Mouse (Mus musculus) A20 (cell line): ENCODE measurements at regions not wholly inside any gene's neighbourhood (a gene's known extent, or its start where the extent isn't known, plus 50 kb on each side); places are given as distances from the start of the nearest gene placed in this dataset.

Source experiments
- DNase-seq: peaks from one replicate; pipeline ENCODE4 v3.0.0-alpha.2; 2011; ENCODE audit warnings: low read depth, low spot score

DNA sequence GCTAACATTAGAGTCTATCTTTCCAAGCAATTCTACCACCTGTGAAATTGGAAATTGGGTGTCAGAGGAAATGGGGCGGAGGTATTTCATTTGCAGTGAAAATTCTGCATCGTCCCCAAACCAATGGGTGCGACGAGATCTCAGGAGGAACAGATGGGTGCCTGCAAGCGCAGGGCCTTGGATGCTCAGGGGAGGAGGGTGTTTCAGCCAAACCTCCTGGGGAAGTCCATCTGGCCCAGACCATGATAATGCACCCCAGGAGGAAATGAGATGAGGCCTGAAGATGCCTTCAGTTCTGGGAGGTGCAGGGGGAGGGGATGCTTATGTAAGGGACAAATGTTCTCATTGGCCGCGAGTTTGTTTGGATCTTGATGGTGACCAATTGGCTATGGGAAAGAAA lies 205.9 kb upstream of the Dynlrb2 start:
- DNase-seq: no peak

DNA sequence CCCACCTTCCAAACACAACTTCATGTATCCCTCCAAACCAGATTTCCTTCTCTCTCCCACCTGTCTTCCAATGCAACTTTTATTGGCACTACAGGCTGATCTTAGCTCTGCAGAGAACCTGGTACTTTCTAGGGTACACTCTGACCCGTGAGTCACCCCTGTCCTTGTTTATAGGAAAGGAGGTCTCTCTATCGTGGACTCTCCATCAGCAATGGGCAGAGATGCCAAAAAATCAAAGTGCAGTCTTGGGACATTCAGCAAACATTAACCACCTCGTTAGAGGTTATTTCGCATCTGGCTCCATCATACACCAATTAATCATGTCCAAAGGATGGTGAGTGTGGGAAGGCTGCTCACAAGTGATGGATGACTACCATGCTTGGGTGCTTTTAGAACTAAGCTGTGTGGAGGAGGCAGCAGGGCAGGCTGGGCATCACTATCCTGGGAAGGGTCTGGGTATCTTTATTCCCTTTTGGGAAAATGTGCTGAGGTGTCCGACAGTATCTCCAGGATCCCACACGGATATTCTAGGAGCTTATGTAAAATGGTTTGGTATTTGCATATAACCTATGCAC lies 214.0 kb upstream of the Dynlrb2 start:
- DNase-seq: no peak

GRCm38 (mm10) chr8:116289237-116289636 lies 215.5 kb upstream of the Dynlrb2 start:
- no peak for DNase-seq

DNA sequence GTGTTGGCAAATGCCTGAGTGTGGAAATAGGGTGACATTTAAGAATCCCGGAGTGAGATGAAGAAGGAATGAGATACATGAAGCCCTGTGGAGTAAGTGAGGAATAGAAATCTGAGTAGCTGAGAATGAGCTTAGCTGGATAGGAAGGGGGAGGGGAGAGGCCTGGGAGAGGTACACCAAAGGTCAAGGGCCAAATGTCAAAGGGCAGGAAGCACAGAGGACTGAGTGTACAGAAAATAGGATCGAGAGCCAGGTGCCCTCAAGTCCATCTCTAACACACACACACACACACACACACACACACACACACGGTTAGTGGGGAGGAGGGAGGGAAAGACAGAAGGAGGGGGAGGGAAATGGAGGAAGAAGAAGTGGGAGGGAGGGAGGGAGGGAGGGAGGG lies 220.8 kb upstream of the Dynlrb2 start:
- DNase-seq: no peak

DNA sequence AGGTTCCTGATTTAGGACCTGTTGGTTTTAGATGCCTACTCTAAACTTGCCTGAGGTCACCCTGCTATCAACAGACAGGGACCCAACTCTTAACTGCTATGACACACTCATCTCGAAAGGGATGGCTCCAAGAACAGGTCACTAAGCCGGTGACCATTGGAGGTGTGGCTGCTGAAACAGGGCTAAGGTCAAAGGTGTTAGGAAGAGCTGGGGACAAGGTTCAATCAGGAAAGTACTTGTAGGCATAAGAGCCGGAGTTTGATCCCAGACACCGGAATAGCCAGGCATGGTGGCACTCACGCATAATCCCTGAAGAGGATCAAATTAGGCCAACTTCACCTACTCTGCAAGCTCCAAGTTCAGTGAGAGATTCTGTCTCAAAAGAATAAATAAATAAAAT lies 222.4 kb upstream of the Dynlrb2 start:
- no peak for DNase-seq

- DNase-seq: no peak
Observed at GRCm38 (mm10) chr8:116275014-116275413, 229.8 kb upstream of the Dynlrb2 start.

- DNase-seq: no peak
Observed at GRCm38 (mm10) chr8:116271238-116271637, 233.5 kb upstream of the Dynlrb2 start.

GRCm38 (mm10) chr8:116269393-116269792 lies 235.4 kb upstream of the Dynlrb2 start:
- no peak for DNase-seq

GRCm38 (mm10) chr8:116268685-116269084 lies 236.1 kb upstream of the Dynlrb2 start:
- no peak for DNase-seq

DNA sequence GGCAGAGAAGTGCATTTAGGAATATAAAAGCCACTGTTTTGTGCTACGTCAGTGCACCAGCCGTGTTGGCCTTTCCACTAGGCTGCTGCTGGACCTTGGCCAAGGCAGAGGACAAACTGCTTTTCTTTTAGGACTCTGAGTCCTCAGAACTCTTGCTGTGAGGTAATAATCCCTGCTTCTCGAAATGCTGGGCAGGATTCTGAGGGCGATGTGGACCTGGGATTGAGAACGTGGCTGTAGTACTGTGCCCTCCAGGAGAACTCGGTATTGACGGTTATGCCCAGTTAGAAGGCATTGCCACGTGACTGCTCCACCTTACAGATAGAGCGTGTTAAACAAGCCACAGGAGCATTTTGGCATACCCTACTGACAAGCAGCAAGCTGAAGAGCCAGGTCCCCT lies 236.6 kb upstream of the Dynlrb2 start:
- DNase-seq: no peak

- no peak for DNase-seq
Observed at GRCm38 (mm10) chr8:116267021-116267420, 237.8 kb upstream of the Dynlrb2 start.

GRCm38 (mm10) chr8:116265591-116265990 lies 239.2 kb upstream of the Dynlrb2 start:
- DNase-seq: no peak

GRCm38 (mm10) chr8:116264078-116264477 lies 240.7 kb upstream of the Dynlrb2 start:
- no peak for DNase-seq

- DNase-seq: no peak
Observed at GRCm38 (mm10) chr8:116261286-116261685, 243.5 kb upstream of the Dynlrb2 start.

DNA sequence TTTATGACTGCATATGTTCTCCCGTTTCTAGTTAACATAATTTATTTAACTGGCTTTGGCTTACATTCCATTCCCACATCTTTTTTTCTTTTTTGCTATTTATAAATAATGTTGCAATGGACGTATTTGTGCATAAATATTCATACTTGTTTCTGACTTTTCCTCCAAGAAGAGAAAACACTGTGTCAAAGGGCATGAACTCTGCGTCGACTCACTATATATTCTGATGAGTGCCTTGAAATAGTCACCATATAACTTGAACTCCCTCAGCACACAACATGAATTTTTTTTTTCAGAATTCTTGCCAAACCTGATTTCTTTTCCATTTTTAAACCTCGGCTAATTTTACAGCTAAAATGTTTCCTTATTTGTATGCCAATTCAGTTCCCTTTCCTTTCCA lies 249.4 kb upstream of the Dynlrb2 start:
- no peak for DNase-seq

DNA sequence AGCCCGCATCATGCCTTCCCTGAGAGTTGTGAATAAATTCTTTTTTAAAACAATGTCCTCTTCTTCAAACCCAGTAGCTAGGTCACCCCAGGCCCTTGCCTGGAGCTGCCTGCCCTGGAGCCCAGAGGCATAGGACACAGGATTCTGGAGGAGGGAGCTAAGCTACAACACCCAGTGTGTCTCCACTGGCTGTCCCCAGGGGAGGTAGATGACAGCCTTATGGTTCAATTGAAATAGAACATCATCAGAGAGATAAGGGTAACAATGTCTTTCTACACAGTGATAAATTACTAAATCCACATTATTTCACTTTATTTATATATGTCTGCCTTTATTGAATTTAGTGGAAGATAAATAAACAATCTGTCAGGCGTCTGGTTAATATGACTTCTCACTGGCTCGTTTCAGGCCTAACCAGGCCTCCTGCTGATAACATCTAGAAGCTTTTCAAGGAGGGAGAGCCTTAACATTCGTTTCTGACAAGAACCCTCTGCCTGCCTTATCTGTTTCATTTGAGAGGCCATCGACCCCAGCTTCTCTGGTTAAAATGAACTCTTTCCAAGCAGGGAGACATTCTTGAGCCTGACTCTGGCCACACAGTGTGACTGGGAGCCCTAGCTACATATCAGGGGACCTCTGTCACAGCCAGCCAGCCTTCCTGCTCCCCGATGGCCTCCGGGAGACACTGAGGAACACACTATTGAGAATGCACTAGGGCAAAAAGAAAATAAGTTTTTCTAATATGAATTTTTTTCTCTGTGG lies 252.1 kb upstream of the Dynlrb2 start:
- DNase-seq: no peak

GRCm38 (mm10) chr8:116248398-116248797 lies 256.4 kb upstream of the Dynlrb2 start:
- no peak for DNase-seq

DNA sequence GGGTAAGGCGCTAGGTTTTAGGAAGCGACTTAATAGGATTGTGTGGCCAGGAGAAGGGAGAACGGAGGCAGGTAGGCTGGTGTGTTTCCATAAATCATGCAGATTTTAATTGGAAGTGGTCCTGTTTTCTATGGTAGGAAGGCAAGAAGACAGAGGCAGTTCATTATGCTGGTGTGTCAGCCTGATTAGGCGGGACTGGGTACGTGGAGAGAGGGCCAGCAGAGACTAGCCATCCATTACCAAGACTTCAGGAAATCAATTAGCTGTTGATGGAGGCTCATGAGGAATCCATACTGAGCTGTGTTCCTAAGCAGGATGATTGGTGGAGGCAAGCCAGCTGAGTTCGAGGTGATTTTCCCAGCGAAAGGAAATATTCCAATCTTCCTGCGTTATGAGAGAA lies 261.3 kb upstream of the Dynlrb2 start:
- no peak for DNase-seq

- DNase-seq: no peak
Observed at GRCm38 (mm10) chr8:116242972-116243371, 261.8 kb upstream of the Dynlrb2 start.

GRCm38 (mm10) chr8:116241987-116242242 lies 262.9 kb upstream of the Dynlrb2 start:
- DNase-seq: no peak

GRCm38 (mm10) chr8:116241146-116241986 lies 263.4 kb upstream of the Dynlrb2 start:
- DNase-seq: no peak

DNA sequence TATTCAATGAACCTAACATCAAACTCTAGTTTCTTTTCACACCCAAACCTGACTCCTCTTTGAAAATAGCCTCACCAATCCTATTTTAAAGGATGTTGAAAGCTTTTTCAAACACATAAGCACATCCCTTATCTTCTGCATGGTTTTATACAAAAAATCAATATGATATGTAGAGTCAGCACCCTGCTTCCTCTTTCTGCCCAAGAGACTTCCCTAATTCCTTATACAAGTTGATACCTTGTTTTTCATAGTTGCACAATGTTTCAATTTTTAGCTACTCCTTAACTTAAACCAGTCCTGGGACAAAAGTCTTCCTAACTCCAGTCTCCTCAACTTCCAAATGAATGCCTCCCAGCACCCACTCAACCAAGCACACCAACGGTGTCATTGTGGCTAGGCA lies 266.1 kb upstream of the Dynlrb2 start:
- no peak for DNase-seq

DNA sequence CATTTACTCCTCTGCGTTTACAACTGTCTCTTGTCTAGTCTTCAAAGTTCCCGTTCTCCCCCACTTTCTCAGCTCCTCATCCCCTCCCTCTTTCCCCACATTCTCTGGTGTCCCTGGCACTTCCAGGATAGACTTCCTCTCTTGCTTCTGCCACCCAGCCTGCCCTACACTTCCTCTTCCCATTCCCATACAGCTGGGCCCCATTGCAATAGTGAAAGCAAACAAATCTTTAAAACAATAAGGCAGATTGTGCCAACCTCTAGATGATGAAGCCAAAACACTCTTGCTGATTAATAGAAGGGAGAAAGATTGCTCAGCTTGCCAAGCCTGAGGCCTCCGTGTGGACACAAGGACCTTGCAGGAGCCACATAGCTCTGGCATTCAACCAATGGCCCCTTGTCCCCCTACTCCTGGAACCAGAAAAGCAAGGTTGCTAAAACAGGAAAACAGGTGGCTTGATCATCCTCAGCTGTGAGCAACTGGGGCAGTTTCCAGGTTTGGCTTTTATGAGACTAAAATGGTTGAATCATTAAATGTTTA lies 267.1 kb upstream of the Dynlrb2 start:
- DNase-seq: no peak
